Mouse (Mus musculus): ENCODE measurements around the gene Bhlhb9. TPM values are rescaled to one million over a fixed set of nuclear protein-coding genes. Genes with fewer than 3 reads are reported as not detected.

Bhlhb9 gene
- total and polyA plus RNA-seq, 3 experiments = 13.8 to 29.3 (median 24.7) TPM

- Histone ChIP-seq H3K4me2 (ENCODE audit: insufficient read depth, low read depth, poor library complexity, severe bottlenecking) (no peak overlapping the region), H3K9me3 (replicated peaks; ENCODE audit: low read length) (no peaks in the 10 kb centered on the region), H3K79me2 (replicated peaks; ENCODE audit: control insufficient read depth, extremely low read depth, insufficient read depth, poor library complexity, severe bottlenecking) (no peaks in the 10 kb centered on the region), H3K27ac (ENCODE audit: insufficient read depth, low read depth) (no peak overlapping the region), H3K9ac (ENCODE audit: insufficient read depth, low read depth) (no peak overlapping the region), H3K36me3 (replicated peaks in 1 of 2; ENCODE audit: control insufficient read depth in 1 of 2, insufficient read depth in 1 of 2, low read length in 1 of 2) (no peaks in the 10 kb centered on the region), H3K27me3 (replicated peaks) (no peaks in the 10 kb centered on the region), H3K4me1 (ENCODE audit: control insufficient read depth in 1 of 2, insufficient read depth in 2 of 2) (no peaks in the 10 kb centered on the region), H3K4me3 (replicated peaks in 1 of 3; ENCODE audit: low read depth in 2 of 3, low read length in 2 of 3, poor library complexity in 1 of 3) (no peak overlapping the region)
- DNase-seq (ENCODE audit: extremely low read depth) = no peak
- in situ Hi-C loops (cut with MboI; ENCODE audit: low pct_ligation_motif_present, low pct_unique_long_range_greater_than_20kb, low sequenced_read_pairs) (no loop called here), dilution Hi-C loops (cut with MboI; ENCODE audit: extremely low pct_ligation_motif_present, extremely low pct_unique_long_range_greater_than_20kb, low sequenced_read_pairs) (no loop called here)
- no peak for TF ChIP-seq RAD21 (IDR thresholded peaks at IDR 0.05; ENCODE audit: low read depth, low read length)
- TF ChIP-seq ZC3H11A (IDR thresholded peaks at IDR 0.05; ENCODE audit: low read depth, low read length) = no peak
- no peak for TF ChIP-seq NELFE (IDR thresholded peaks at IDR 0.05; ENCODE audit: low read depth, low read length)
- no peak for TF ChIP-seq MAFK (IDR thresholded peaks at IDR 0.05; ENCODE audit: insufficient replicate concordance, low read length)
- TF ChIP-seq PAX5 (IDR thresholded peaks at IDR 0.05; ENCODE audit: low read length) = no peak
- no peak for TF ChIP-seq KAT2A (IDR thresholded peaks at IDR 0.05; ENCODE audit: insufficient replicate concordance, low read length)
- TF ChIP-seq MYC (IDR thresholded peaks at IDR 0.05; ENCODE audit: low read depth, low read length) = no peak
These were observed 128.5 kb downstream of the Bhlhb9 start for GRCm38 (mm10) chrX:135925911-135926310.

- Histone ChIP-seq H3K27ac (ENCODE audit: insufficient read depth, low read depth) (no peak overlapping the region), H3K4me1 (ENCODE audit: control insufficient read depth in 1 of 2, insufficient read depth in 2 of 2) (no peaks in the 10 kb centered on the region), H3K27me3 (replicated peaks) (no peaks in the 10 kb centered on the region), H3K79me2 (replicated peaks; ENCODE audit: control insufficient read depth, extremely low read depth, insufficient read depth, poor library complexity, severe bottlenecking) (no peaks in the 10 kb centered on the region), H3K4me3 (replicated peaks in 1 of 3; ENCODE audit: low read depth in 2 of 3, low read length in 2 of 3, poor library complexity in 1 of 3) (no peak overlapping the region), H3K9me3 (replicated peaks; ENCODE audit: low read length) (no peaks in the 10 kb centered on the region), H3K4me2 (ENCODE audit: insufficient read depth, low read depth, poor library complexity, severe bottlenecking) (no peak overlapping the region), H3K36me3 (replicated peaks in 1 of 2; ENCODE audit: control insufficient read depth in 1 of 2, insufficient read depth in 1 of 2, low read length in 1 of 2) (no peaks in the 10 kb centered on the region), H3K9ac (ENCODE audit: insufficient read depth, low read depth) (no peak overlapping the region)
- dilution Hi-C loops (cut with MboI; ENCODE audit: extremely low pct_ligation_motif_present, extremely low pct_unique_long_range_greater_than_20kb, low sequenced_read_pairs) = no loop called here
- no peak for DNase-seq (ENCODE audit: extremely low read depth)
- no peak for TF ChIP-seq NELFE (IDR thresholded peaks at IDR 0.05; ENCODE audit: low read depth, low read length)
- TF ChIP-seq MAX (IDR thresholded peaks at IDR 0.05; ENCODE audit: low read length) = no peak
- TF ChIP-seq SMC3 (IDR thresholded peaks at IDR 0.05; ENCODE audit: low read depth, low read length) = no peak
- TF ChIP-seq CTCF (conservative IDR thresholded peaks at IDR 0.05 in 1 of 2, IDR thresholded peaks at IDR 0.05 in 1 of 2; ENCODE audit: low read depth in 2 of 2, low read length in 2 of 2) = no peak
- no peak for TF ChIP-seq JUND (conservative IDR thresholded peaks at IDR 0.05; ENCODE audit: low read depth, low read length)
- no peak for TF ChIP-seq HCFC1 (IDR thresholded peaks at IDR 0.05; ENCODE audit: low read depth, low read length)
- TF ChIP-seq MAFK (IDR thresholded peaks at IDR 0.05; ENCODE audit: insufficient replicate concordance, low read length) = no peak
- no peak for TF ChIP-seq CHD2 (IDR thresholded peaks at IDR 0.05; ENCODE audit: low read length)
- no peak for TF ChIP-seq USF1 (IDR thresholded peaks at IDR 0.05; ENCODE audit: low read depth, low read length)
- no peak for TF ChIP-seq PAX5 (IDR thresholded peaks at IDR 0.05; ENCODE audit: low read length)
- TF ChIP-seq RCOR1 (conservative IDR thresholded peaks at IDR 0.05; ENCODE audit: low read depth, low read length) = no peak
- TF ChIP-seq USF2 (conservative IDR thresholded peaks at IDR 0.05; ENCODE audit: low read depth, low read length) = no peak
- TF ChIP-seq SIN3A (IDR thresholded peaks at IDR 0.05; ENCODE audit: low read length) = no peak
- no peak for TF ChIP-seq POLR2A (IDR thresholded peaks at IDR 0.05; ENCODE audit: low read depth, low read length)
- in situ Hi-C loops (cut with MboI; ENCODE audit: low pct_ligation_motif_present, low pct_unique_long_range_greater_than_20kb, low sequenced_read_pairs) = no loop called here
These were observed 131.2 kb downstream of the Bhlhb9 start for GRCm38 (mm10) chrX:135928588-135928987.

Measured in CH12.LX (cell line).